Mouse (Mus musculus) neural tube, embryonic 12.5 days (tissue): Measurements from ENCODE around the gene Gm20388. TPM values are rescaled to one million over a fixed set of nuclear protein-coding genes. Genes with fewer than 3 reads are reported as not detected.

ENCODE experiments used
- ATAC-seq: fragments of 200-750 bp; cut with Nextera tagmentation; 2 replicates; pipeline ENCODE4 v1.8.0; 2017; ENCODE audit warnings: low read depth, mild to moderate bottlenecking, moderate TSS enrichment, moderate library complexity; ENCODE audit not compliant: low FRiP score
- H3K27ac ChIP-seq: fragments of 300-500 bp; sonication (generic); 2 replicates; pipeline ENCODE4 v1.5.1; 2016
- H3K27me3 ChIP-seq: fragments of 300-500 bp; sonication (generic); replicated peaks from 2 replicates; pipeline ENCODE4 v1.6.1; 2016; ENCODE audit warnings: mild to moderate bottlenecking
- H3K36me3 ChIP-seq: fragments of 300-500 bp; sonication (generic); 2 replicates; pipeline ENCODE4 v1.6.1; 2016; ENCODE audit warnings: mild to moderate bottlenecking
- H3K4me1 ChIP-seq: fragments of 300-500 bp; sonication (generic); 2 replicates; pipeline ENCODE4 v1.6.1; 2016
- H3K4me2 ChIP-seq: fragments of 300-500 bp; sonication (generic); replicated peaks from 2 replicates; pipeline ENCODE4 v1.6.1; 2016; ENCODE audit warnings: mild to moderate bottlenecking
- H3K4me3 ChIP-seq: fragments of 300-500 bp; sonication (generic); 2 replicates; pipeline ENCODE4 v1.5.1; 2016
- H3K9ac ChIP-seq: fragments of 300-500 bp; sonication (generic); 2 replicates; pipeline ENCODE4 v1.6.1; 2016; ENCODE audit warnings: mild to moderate bottlenecking
- H3K9me3 ChIP-seq: fragments of 300-500 bp; sonication (generic); 2 replicates; pipeline ENCODE4 v1.6.1; 2016; ENCODE audit warnings: mild to moderate bottlenecking
- WGBS: fragments of 180-500 bp; shearing (Covaris S2); methylation state at CpG from one replicate; pipeline ENCODE4 v1.1.7; 2016; 5-methylcytosine and 5-hydroxymethylcytosine counted together
- polyA plus RNA-seq: library from polyadenylated mRNA; unstranded; fragments of >200 nt; fragmentation: Nextera tagmentation; extraction: Ambion mirVana; gene quantifications from 2 replicates; pipeline ENCODE4 v1.2.1, GENCODE M21; 2016

Gm20388 gene
- polyA plus RNA-seq, 1 experiment from 2014 or later: not detected

DNA sequence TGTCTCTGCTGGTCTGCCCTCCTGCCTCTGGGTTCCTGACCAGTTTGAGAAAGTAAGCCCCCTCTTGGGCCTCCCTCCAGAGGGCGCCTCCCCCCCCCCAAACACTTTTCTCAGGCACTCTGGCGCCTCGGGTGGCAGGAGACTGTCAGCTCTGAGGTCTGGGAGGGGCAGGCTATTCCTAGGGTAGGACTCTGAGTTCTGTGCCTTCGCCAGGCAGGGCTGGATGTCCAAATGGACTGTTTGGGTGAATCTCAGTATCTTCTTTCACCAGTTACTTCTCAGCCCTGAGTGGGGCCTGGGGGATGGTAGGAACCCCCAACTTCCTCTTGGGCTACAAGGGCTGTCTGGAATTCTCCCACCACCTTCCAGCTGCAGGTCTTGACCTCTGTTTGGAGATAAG, 300.7 kb downstream of the Gm20388 start:
- Histone ChIP-seq H3K9me3 (no peaks in the 10 kb centered on the region), H3K27me3 (no peaks in the 10 kb centered on the region), H3K36me3 (no peaks in the 10 kb centered on the region), H3K4me3 (no peak overlapping the region), H3K4me2 (no peak overlapping the region), H3K27ac (no peak overlapping the region), H3K9ac (no peak overlapping the region), H3K4me1 (peaks cover 32% of the 10 kb centered on the region)
- ATAC-seq: no peak
- WGBS: 7% methylated on average over 4 of the region's 4 CpGs

GRCm38 (mm10) chr8:120212596-120212995, 302.0 kb downstream of the Gm20388 start:
- H3K4me1 ChIP-seq: peaks cover 43% of the 10 kb centered on the region
- no peaks in the 10 kb centered on the region for H3K36me3 ChIP-seq
- no peaks in the 10 kb centered on the region for H3K9me3 ChIP-seq
- 86% methylated on average over 7 of the region's 7 CpGs for WGBS
- no peak overlapping the region for H3K4me2 ChIP-seq
- no peak overlapping the region for H3K27ac ChIP-seq
- ATAC-seq: no peak
- H3K4me3 ChIP-seq: no peak overlapping the region
- H3K27me3 ChIP-seq: no peaks in the 10 kb centered on the region
- H3K9ac ChIP-seq: no peak overlapping the region

DNA sequence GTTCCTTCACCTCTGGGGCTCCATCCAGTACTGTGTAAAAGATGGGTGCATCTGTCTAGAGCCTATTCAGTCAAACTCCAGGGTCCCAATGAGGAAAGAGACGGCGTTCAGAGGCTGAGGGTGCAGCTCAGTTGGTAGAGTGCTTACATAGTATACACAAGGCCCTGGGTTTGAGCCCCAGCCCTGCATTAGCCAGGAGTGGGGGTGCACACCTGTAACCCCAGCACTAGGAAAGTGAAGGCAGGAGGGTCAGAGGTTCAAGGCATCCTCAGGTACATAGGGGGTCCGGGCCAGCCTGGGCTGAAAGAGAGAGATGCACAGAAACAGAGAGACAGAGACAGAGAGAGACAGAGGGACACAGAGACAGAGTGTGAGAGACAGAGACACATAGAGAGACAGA, 302.6 kb downstream of the Gm20388 start:
- Histone ChIP-seq H3K9ac (no peak overlapping the region), H3K27me3 (no peaks in the 10 kb centered on the region), H3K4me3 (no peak overlapping the region), H3K9me3 (no peaks in the 10 kb centered on the region), H3K4me1 (peaks cover 42% of the 10 kb centered on the region), H3K36me3 (no peaks in the 10 kb centered on the region), H3K27ac (no peak overlapping the region), H3K4me2 (no peak overlapping the region)
- 82% methylated on average over 3 of the region's 3 CpGs for WGBS
- no peak for ATAC-seq

GRCm38 (mm10) chr8:120213939-120214338, 303.3 kb downstream of the Gm20388 start:
- no peak for ATAC-seq
- Histone ChIP-seq H3K36me3 (no peaks in the 10 kb centered on the region), H3K4me1 (peaks cover 42% of the 10 kb centered on the region), H3K4me2 (no peak overlapping the region), H3K9ac (no peak overlapping the region), H3K4me3 (no peak overlapping the region), H3K27me3 (no peaks in the 10 kb centered on the region), H3K27ac (no peak overlapping the region), H3K9me3 (no peaks in the 10 kb centered on the region)
- 71% methylated on average over 5 of the region's 5 CpGs for WGBS

- WGBS: 44% methylated on average over 7 of the region's 7 CpGs
- H3K4me2 ChIP-seq: no peak overlapping the region
- H3K36me3 ChIP-seq: no peaks in the 10 kb centered on the region
- peaks cover 46% of the 10 kb centered on the region for H3K4me1 ChIP-seq
- no peak overlapping the region for H3K27ac ChIP-seq
- no peak overlapping the region for H3K9ac ChIP-seq
- H3K9me3 ChIP-seq: no peaks in the 10 kb centered on the region
- H3K4me3 ChIP-seq: no peak overlapping the region
- no peak for ATAC-seq
- H3K27me3 ChIP-seq: no peaks in the 10 kb centered on the region
These were observed 304.9 kb downstream of the Gm20388 start for GRCm38 (mm10) chr8:120215416-120216141.

- 23% methylated on average over 13 of the region's 13 CpGs for WGBS
- Histone ChIP-seq H3K9me3 (no peaks in the 10 kb centered on the region), H3K27ac (no peak overlapping the region), H3K4me1 (peaks cover 40% of the 10 kb centered on the region), H3K4me3 (no peak overlapping the region), H3K27me3 (no peaks in the 10 kb centered on the region), H3K4me2 (peak overlapping the region; percentile 31; the same call in 1 of the 2 replicates), H3K9ac (no peak overlapping the region), H3K36me3 (no peaks in the 10 kb centered on the region)
- ATAC-seq: peak; percentile 82
These were observed 306.5 kb downstream of the Gm20388 start for GRCm38 (mm10) chr8:120216855-120217830.

DNA sequence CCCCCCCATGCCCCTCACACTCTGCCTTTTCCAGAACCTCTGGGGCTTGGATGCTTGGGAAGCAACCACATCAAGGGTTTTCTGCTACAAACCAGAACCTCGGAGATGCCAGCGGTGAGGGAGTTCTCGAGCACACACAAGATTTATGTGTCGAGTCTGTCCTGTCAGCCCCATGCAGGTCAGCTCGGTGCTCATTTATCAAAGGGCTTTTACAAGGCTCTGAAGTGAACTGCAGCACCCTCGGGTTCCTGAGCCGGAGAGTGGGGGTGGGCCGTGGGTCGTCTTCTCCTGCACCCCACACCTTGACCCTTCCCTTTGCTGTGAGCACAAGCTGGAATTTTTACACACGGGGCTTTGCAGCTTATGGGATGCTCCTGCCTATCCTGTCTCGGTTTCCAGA, 311.9 kb downstream of the Gm20388 start:
- H3K4me2 ChIP-seq: peak overlapping the region; percentile 20
- WGBS: 9% methylated on average over 11 of the region's 11 CpGs
- peak overlapping the region; percentile 37; the same call in 1 of the 2 replicates for H3K27ac ChIP-seq

DNA sequence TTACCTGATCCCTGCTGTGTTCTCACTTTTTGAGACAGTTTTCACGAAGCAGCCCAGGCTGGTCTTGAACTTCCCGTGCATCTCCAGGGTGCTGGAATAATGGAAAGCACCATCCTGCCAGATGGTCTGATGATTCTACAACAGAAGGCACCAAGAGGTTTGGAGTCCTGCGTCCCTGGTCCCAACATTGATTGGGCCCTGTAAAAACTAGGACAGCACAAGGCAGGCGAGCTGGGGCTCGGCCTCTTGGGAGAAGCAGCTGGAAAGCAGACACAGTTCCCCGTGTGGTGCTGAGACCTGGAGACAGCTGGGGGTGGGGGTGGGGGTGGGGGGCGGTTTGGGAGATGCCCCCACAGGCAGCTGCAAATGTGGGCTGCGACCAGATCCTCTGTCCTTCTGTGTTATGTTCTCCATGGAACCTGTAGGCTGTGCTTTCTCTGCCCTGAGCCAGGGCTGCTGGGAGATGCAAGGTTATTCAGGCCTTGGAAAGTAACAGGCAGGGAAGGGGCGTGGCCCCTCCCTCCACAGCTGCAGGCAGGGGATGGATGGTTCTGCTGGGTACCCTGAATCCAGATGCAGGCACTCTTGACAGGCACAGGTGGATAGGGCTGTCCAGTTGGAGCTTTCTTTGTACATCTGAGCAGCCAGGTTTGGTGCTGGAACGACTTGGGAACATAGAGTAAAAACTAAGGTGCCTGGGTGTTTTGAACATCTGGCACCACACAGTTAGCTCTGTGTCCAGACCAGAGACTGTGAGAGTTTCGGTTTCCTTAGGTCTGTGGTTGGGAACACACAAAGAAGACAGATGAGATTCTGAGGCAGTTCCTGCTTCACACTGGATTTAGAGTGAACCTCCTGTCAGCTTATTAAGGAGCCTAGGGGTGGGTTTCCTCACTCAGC, 314.1 kb downstream of the Gm20388 start:
- H3K4me3 ChIP-seq: no peak overlapping the region
- peaks cover 5% of the 10 kb centered on the region; the same call in 1 of the 2 replicates for H3K27me3 ChIP-seq
- H3K27ac ChIP-seq: no peak overlapping the region; the same call in 1 of the 2 replicates
- H3K36me3 ChIP-seq: no peaks in the 10 kb centered on the region
- WGBS: 43% methylated on average over 11 of the region's 11 CpGs
- ATAC-seq: no peak
- H3K4me2 ChIP-seq: no peak overlapping the region
- H3K4me1 ChIP-seq: peaks cover 73% of the 10 kb centered on the region
- H3K9ac ChIP-seq: 0 out of 2 replicates have a peak overlapping the region, but pooled peaks have one; percentile 6
- no peaks in the 10 kb centered on the region for H3K9me3 ChIP-seq

More for the DNA sequence above, 311.9 kb downstream of the Gm20388 start:
- no peaks in the 10 kb centered on the region for H3K36me3 ChIP-seq
- no peaks in the 10 kb centered on the region for H3K9me3 ChIP-seq
- H3K4me3 ChIP-seq: no peak overlapping the region
- 0 out of 2 replicates have a peak overlapping the region, but pooled peaks have one; percentile 13 for H3K9ac ChIP-seq
- no peaks in the 10 kb centered on the region for H3K27me3 ChIP-seq
- no peak for ATAC-seq
- peaks cover 62% of the 10 kb centered on the region for H3K4me1 ChIP-seq

DNA sequence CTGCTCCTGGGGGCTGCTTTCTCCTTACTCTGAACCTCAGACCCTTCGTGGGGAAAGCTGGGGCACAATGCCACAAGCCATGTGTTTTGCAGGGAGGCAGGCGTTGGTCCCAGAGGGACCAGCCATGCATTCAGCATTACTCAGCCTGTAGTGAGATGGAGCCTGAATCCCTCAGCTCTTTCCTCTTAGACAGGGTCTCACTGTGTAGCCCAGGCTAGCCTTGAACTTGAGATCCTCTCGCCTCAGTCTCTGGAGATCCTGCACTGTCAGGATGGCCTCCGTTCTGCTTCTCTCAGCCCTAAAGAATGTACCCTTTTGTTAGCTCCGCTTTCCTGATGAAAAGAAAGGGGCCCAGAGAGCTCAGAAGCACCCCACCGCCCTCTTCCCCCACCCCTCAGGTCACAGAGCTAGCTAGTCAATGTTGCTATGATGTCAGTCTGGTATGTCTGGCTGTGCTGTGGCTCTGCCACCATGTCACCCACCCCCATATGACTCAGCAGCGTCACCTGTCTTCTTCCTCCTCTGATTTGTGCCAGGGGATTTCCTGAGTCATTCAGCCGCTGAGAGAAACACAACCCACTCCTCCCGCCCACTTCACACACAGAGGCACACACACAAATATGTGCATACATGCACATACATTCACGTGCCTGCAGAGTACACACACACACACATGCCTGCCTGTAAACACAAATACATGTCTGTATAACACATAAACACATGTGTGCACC, 314.9 kb downstream of the Gm20388 start:
- H3K4me2 ChIP-seq: no peak overlapping the region
- 32% methylated on average over 10 of the region's 10 CpGs for WGBS
- H3K9ac ChIP-seq: 0 out of 2 replicates have a peak overlapping the region, but pooled peaks have one; percentile 6
- no peak for ATAC-seq
- H3K27me3 ChIP-seq: peaks cover 5% of the 10 kb centered on the region
- H3K4me1 ChIP-seq: peaks cover 76% of the 10 kb centered on the region
- H3K36me3 ChIP-seq: no peaks in the 10 kb centered on the region
- H3K4me3 ChIP-seq: no peak overlapping the region
- no peak overlapping the region; the same call in 1 of the 2 replicates for H3K27ac ChIP-seq
- no peaks in the 10 kb centered on the region for H3K9me3 ChIP-seq

GRCm38 (mm10) chr8:120226700-120227577, 316.3 kb downstream of the Gm20388 start:
- ATAC-seq: no peak
- Histone ChIP-seq H3K4me1 (peaks cover 85% of the 10 kb centered on the region), H3K36me3 (no peaks in the 10 kb centered on the region), H3K4me3 (no peak overlapping the region), H3K9ac (no peak overlapping the region), H3K27ac (no peak overlapping the region), H3K27me3 (peaks cover 11% of the 10 kb centered on the region), H3K9me3 (no peaks in the 10 kb centered on the region), H3K4me2 (peak overlapping the region; percentile 98)
- 39% methylated on average over 5 of the region's 5 CpGs for WGBS
